Mouse (Mus musculus): Measurements from ENCODE around the gene Rcor3. TPM values are rescaled to one million over a fixed set of nuclear protein-coding genes. Genes with fewer than 3 reads are reported as not detected.

Rcor3 gene
- total RNA-seq, 4 experiments from 2014 or later: 29.7 to 41.6 (median 37.0) TPM

DNA sequence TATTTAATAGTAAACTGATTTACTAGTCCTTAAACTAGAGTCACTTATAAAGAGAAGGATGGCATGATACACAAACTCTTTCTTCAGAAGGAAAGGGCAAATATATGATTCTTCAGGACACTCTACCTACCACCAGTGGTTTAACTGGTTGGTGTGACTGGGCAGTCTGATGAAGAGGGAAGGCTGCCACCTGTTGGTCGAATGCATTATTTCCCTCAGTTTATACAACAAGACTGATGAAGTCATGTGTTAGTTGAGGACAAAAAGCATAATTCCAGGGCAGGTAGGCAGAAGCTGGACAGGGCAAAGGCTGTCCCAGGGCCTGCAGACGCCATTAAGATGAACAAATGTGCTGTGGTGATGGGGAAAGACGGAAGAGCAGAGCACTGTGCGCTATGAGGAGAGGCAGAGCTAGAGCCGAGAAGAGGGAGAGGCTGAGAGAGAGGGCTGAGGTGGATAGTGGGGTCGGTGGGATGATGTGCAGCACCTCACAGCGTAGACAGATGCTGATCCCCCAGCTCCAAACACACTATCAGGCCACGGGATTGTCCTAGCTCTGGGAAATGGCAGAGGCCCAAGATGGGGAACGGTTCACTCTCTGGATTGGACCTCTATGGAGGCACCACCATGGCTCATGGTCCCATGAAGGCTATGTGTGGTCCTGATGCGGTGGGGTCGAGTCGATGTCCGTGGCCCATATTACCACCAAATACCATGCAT, 43.3 kb downstream of the Rcor3 start:
- DNase-seq (ENCODE audit: low spot score): peak; percentile 70

DNA sequence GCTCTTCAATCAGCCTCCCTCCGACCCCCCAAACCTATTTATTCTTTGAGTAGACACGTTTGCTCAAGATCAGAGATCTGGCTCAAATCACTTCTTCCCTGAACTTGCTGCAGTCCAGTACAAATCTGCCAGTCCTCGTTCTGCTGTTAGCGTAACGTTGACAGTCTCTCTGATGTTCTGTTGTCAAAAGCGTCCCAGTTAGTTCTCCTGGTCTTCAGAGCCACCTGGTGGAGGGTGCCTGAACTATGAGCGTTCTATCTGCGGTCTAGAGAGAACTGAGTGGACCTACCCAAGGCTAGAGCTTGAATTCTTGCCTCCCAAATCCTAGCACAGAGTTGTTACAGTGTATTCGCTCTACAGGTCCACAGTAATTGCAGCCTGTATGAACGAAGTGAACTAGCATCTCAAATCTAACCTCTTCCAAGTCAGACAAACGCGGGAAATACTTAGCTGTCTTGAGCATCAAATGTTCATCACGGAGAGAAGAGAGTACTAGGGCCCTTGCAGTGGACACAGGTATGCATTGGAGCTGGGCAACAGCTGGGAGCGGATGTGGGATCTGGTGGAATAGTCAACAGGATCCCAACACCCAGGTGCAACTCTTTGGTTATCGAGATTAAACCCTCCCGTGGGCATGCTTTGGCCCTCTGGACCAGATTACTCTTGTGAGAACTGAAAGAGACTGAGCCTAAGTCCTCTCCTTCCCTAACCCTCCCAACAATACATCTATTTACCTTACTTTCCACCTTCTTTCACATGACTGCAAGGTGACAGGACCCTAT, 44.8 kb downstream of the Rcor3 start:
- DNase-seq (ENCODE audit: low spot score): peak; percentile 90

DNA sequence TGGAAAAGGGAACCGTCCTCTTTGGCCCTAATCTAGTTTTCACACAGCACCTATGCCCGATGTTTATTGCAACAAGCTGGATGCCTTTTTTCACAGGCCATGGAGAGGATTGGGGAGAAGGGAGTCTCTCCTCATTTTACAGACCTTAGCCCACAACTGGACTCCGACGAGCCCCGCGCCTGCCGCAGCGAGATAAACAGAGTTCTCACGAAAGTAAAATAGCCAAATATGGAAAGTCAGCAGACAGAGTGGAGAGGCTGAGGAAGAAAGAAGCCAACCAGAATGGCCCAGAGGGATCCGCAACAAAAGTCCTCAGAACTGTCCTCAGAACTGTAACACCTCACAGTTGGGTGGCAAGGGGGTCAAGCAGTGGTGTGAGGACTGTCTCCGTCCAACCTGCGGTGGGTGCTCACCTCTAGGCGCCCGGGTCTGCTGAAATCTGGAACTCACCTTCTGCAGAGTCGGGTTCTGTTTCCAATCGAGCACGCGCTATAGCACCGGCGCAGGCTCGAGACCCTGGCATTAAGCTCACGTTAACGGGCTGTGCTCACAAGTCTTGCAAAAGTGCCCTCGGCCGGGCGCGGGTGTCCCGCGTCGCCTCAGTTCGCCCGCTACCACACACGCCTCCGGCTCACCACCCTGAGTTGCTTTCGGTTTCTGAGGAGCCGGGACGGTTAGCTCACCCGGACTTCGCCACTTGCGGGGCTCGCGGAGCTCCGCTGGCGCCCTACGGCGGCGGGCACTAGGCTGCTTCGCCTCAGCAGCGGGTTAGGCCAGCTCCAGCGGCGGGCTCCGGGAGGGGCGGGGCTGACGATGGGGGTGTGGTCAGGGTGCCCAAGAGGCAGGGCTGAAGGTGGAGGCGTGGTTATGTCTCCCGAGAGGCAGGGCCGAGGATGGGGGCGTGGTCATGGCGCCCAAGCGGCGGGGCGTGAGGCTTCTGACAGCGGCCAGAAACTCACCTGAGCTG, 45.8 kb downstream of the Rcor3 start, which contains the start of gene Traf5:
Traf5 (minus strand) TSS at position 754 of the 967 bp plus-strand sequence.
- DNase-seq (ENCODE audit: low spot score): peak; percentile 95

- no peak for DNase-seq (ENCODE audit: low spot score)
Observed at GRCm38 (mm10) chr1:192090689-192091567, 46.9 kb downstream of the Rcor3 start.

DNA sequence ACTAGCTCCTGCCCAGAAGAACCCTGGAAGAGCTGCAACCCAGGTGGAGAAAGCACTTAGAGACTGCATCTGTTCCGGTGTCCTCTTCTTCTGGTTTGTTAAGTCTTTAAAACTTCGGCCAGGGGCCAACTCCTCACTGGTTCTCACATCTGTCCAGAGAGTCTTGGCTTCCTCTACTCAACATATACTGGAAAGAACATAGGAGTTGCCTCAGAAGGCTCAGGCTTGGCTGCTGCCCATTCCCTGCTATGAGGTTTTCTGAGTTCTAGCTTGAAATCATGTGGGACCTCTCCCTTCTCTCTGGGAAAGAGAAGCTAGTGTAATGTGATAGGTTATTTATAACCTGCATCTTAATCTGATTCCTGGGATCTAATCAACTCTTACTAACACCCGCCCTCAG, 47.6 kb downstream of the Rcor3 start:
- no peak for DNase-seq (ENCODE audit: low spot score)

GRCm38 (mm10) chr1:192089208-192090166, 48.4 kb downstream of the Rcor3 start:
- DNase-seq (ENCODE audit: low spot score): no peak

DNA sequence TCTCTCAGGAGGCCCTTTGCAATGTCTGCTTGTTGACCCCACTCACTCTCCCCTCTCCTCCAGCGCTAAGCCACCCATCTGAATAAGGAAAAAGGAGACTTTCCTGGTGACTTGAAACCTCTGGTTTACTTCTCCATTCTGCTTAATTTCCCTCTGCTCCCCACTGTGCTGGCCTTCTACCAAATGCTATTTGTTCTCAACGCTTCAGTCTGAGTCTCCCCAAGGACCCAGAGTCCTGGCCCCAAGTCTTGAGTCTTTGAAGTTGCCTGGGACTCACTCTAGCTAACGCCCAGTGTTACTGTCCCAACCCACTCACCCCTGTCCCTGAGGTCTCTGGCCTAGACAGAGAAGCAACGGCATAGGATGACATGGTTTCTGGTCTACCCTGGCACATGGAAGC, 49.9 kb downstream of the Rcor3 start:
- DNase-seq (ENCODE audit: low spot score): no peak

- no peak for DNase-seq (ENCODE audit: low spot score)
Observed at GRCm38 (mm10) chr1:192087098-192087497, 50.8 kb downstream of the Rcor3 start.

- no peak for DNase-seq (ENCODE audit: low spot score)
Observed at GRCm38 (mm10) chr1:192086279-192087037, 51.4 kb downstream of the Rcor3 start.

GRCm38 (mm10) chr1:192085218-192085617, 52.6 kb downstream of the Rcor3 start:
- no peak for DNase-seq (ENCODE audit: low spot score)

GRCm38 (mm10) chr1:192082646-192083045, 55.2 kb downstream of the Rcor3 start:
- no peak for DNase-seq (ENCODE audit: low spot score)

- no peak for DNase-seq (ENCODE audit: low spot score)
Observed at GRCm38 (mm10) chr1:192081129-192081528, 56.7 kb downstream of the Rcor3 start.

GRCm38 (mm10) chr1:192079121-192079520, 58.7 kb downstream of the Rcor3 start:
- no peak for DNase-seq (ENCODE audit: low spot score)

- peak; percentile 84 for DNase-seq (ENCODE audit: low spot score)
Observed at GRCm38 (mm10) chr1:192078406-192078805, 59.5 kb downstream of the Rcor3 start.

DNA sequence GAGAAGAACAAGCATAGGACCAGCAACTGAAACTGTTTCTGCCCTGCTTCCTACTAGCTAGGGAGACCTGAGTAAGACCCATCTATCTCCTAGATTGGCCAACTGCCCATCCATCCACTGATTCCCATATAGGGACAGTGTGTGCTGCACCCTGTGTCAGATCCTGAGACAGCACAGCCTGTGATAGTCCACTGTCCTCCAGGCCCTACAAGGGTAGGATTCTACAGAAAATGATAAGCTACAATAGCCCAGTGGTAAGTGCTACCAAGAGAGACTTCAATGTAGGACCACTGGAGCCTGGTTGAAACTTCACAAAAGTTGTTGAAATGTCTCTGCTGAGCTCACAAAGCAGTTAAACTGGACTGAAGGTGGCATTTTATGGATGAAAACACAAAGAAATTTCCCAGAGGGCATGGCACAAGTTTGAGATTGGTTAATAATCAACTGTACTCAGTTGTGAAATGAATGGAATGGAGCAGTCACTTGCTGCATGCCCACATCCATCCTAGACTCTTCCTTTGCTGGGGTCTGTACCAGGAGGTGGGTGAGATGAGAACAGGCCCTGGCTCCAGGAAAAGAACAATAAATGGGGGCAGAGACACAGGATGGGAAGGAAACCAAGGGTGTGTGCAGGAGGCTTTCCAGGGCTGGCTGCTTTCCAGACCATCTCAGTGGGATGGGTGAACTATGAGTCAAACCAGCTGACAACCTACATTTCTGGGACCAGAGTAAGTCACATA, 60.9 kb downstream of the Rcor3 start:
- DNase-seq (ENCODE audit: low spot score): peak; percentile 74

GRCm38 (mm10) chr1:192076101-192076500, 61.8 kb downstream of the Rcor3 start:
- no peak for DNase-seq (ENCODE audit: low spot score)

GRCm38 (mm10) chr1:192074824-192075223, 63.0 kb downstream of the Rcor3 start:
- DNase-seq (ENCODE audit: low spot score): peak; percentile 45

DNA sequence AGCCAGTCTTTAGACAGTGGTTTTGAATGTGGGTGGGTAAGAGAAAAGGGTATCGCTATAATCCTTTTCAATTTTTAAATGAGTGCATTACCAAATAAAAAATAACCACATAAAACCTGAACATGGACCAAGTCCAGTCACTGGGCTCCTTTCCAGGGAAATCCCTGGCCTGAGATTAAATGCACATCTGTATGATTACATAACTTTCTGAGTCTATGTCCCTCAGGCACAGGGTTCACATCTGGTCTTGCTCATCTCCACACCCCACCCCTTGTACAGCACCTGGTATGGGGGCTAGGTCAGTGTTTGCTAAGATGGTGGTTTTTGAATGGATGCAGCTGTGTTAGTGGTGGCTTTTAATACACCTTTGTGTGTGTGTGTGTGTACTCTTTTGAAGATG, 65.4 kb downstream of the Rcor3 start:
- no peak for DNase-seq (ENCODE audit: low spot score)

All from heart, adult 8-10 months (tissue).